In the genomic region with DNA sequence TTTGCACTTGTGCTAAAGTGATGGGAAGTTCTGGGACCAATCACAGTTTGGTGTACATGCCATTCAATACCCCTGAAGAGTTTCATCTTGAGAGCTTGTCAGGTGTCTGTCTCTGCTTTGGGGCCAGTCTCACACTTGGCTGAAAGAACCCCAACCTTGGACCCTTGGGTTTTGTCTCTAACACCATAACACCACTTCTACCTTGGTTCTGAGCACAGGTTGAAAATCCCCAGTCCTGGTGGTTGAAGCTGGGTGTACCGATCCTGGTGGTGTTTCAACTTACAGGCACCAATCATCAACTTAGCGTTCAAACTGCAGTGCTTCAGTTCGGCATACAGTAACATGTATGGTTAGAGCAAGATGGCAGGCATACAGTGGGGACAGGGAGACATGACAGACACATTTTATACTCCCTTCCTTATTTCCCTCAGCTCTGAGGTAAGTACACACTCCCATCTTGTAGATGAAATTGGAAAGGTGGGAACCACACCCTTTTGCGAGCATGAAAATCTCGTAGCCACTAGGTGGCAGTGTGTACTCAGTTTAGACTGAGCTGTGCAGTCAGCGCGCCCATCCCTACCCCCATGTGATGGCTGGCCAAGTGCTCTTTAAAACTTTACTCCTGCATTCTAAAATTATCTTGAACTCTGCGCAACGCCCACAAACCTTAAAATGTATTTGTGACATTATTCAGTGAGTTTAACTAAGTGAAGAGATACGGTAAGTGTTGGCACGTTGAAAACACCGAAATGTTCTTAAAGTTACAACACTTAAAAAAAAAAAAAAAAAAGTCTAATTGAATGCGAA, we compare ENCODE assay signal across 8 mouse cellular contexts. TPM values are rescaled to one million over a fixed set of nuclear protein-coding genes. Genes with fewer than 3 reads are reported as not detected.
A peak's percentile ranks its signal among the peaks of the same experiment; 100 is the strongest.
DNase-seq lines count a peak whose midpoint lies in the region; ATAC-seq lines count a peak whose summit lies in the region.

No protein-coding gene starts in this region.

- H3K4me3 ChIP-seq in hindbrain, embryonic 16.5 days (ENCODE audit: low read length): no peak overlapping the region

- H3K4me2 ChIP-seq in hindbrain, embryonic 16.5 days (ENCODE audit: low read length): no peak overlapping the region

- DNase-seq in T-cell, adult 2 months (ENCODE audit: low spot score): peak; percentile 36
- peak; percentile 41 for DNase-seq in cerebellum, adult 9-11 months
- peak; percentile 25 to 71 for DNase-seq in frontal cortex, postnatal 14 days (ENCODE audit: low spot score in 2 of 2)
- DNase-seq in layer of hippocampus, postnatal 36 days: peak; percentile 48 to 63
- peak; percentile 59 to 80 for DNase-seq in lung, postnatal 4 days
- DNase-seq in right cerebral cortex, adult 2 months (ENCODE audit: low spot score in 2 of 2): peak; percentile 81 to 85
- peak; percentile 25 for DNase-seq in urinary bladder, postnatal 10 days (ENCODE audit: low spot score)

- H3K9ac ChIP-seq in hindbrain, embryonic 16.5 days (ENCODE audit: low read depth, low read length): no peak overlapping the region

- H3K27ac ChIP-seq in hindbrain, embryonic 16.5 days (ENCODE audit: low read depth, low read length): no peak overlapping the region

- H3K36me3 ChIP-seq in hindbrain, embryonic 16.5 days (ENCODE audit: control insufficient read depth, insufficient read depth, low read length): no peaks in the 10 kb centered on the region

- ATAC-seq in hindbrain, embryonic 16.5 days: peak; percentile 83

- H3K9me3 ChIP-seq in hindbrain, embryonic 16.5 days (ENCODE audit: control insufficient read depth, low read length): no peaks in the 10 kb centered on the region

- WGBS in hindbrain, embryonic 16.5 days: 32% methylated on average over 13 of the region's 13 CpGs

- H3K27me3 ChIP-seq in hindbrain, embryonic 16.5 days (replicated peaks; ENCODE audit: control insufficient read depth, insufficient read depth, low read length): peaks cover 9% of the 10 kb centered on the region

- no peaks in the 10 kb centered on the region for H3K4me1 ChIP-seq in hindbrain, embryonic 16.5 days (ENCODE audit: control insufficient read depth, insufficient read depth, low read depth, low read length)

RNA-seq across cellular contexts. Expression of gene Slc25a4, which starts 30.7 kb away (rescaled TPM):
- 1,030 and 1,170 TPM in 2 replicates for polyA plus RNA-seq in hindbrain, embryonic 16.5 days (2015; fragmentation: Nextera tagmentation; extraction: Ambion mirVana)
- total RNA-seq in layer of hippocampus, postnatal 36 days (2021): 100 to 1,000 TPM; 537 to 580 TPM

RNA-seq across cellular contexts. Expression of gene Helt, which starts 52.7 kb away (rescaled TPM):
- polyA plus RNA-seq in hindbrain, embryonic 16.5 days (2015; fragmentation: Nextera tagmentation; extraction: Ambion mirVana): 1.0 TPM in 1 of 2 replicates, not detected in the other
- not detected for total RNA-seq in layer of hippocampus, postnatal 36 days (2021)

Comparison
In these comparisons a context has a peak if more than half of its experiments do, and no peak if none do; other contexts are left out.
1. DNase-seq: peak in every context shown above with its lines; median percentile 83 in right cerebral cortex, adult 2 months; 70 in lung, postnatal 4 days; 56 in layer of hippocampus, postnatal 36 days; 48 in frontal cortex, postnatal 14 days; 41 in cerebellum, adult 9-11 months; 36 in T-cell, adult 2 months; 25 in urinary bladder, postnatal 10 days.